Mouse (Mus musculus): ENCODE measurements around the gene Heatr9.

- TF ChIP-seq CTCF (IDR thresholded peaks at IDR 0.05; ENCODE audit: extremely low read depth, insufficient read depth, low read length) (no peak), POLR2A (IDR thresholded peaks at IDR 0.05; ENCODE audit: extremely low read depth, insufficient read depth, low read length) (no peak)
Measured at GRCm38 (mm10) chr11:83529024-83529423, 7.0 kb upstream of the Heatr9 start.

All from cortical plate, adult 2 months (tissue).